Comparison of ENCODE assay signal across 28 mouse cellular contexts in the genomic region with DNA sequence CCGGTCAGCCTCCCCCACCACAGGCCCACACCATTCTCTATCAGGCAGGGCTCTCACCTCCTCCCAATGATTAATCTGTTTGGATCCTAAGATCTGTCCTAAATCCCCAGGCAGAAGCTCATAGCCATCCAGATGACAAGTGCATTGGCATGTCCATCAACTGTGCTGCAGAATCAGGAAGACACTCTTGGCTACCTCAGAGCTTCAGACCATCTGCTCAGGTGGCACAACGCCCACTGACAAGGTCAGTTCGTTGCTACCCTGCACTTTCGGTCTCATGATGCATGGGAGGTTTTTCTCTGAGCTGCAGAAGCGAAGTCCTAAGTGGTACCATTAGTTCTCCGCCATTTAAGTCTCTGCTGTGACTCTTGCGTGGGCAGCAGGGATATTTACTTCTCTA. TPM values are rescaled to one million over a fixed set of nuclear protein-coding genes. Genes with fewer than 3 reads are reported as not detected.
DNase-seq lines count a peak whose midpoint lies in the region; ATAC-seq and TF ChIP-seq lines count a peak whose summit lies in the region.
"Had no signal": no experiment of that assay in that cellular context is flagged by ENCODE, and none has a peak within 500 bp of the region (broad histone marks: within the 10 kb centered on the region; RNA-seq: fewer than 3 reads in every experiment).

No protein-coding gene starts in this region.

- TF ChIP-seq CTCF in hindbrain, postnatal 0 days (IDR thresholded peaks at IDR 0.05; ENCODE audit: low read depth), result no peak

- H3K9ac ChIP-seq in hindbrain, postnatal 0 days (replicated peaks; ENCODE audit: low read length), result no peak overlapping the region
- no peak overlapping the region for H3K9ac ChIP-seq in hindbrain, embryonic 16.5 days (ENCODE audit: low read depth, low read length)
- H3K9ac ChIP-seq: forebrain, embryonic 12.5 days; forebrain, postnatal 0 days; heart, embryonic 12.5 days; hindbrain, embryonic 13.5 days; liver, embryonic 14.5 days; neural tube, embryonic 15.5 days had no signal

- no peaks in the 10 kb centered on the region for H3K27me3 ChIP-seq in hindbrain, postnatal 0 days (ENCODE audit: insufficient read depth, low read length)
- H3K27me3 ChIP-seq in hindbrain, embryonic 16.5 days (replicated peaks; ENCODE audit: control insufficient read depth, insufficient read depth, low read length), result 0 out of 2 replicates have a peak, but pooled peaks cover 2% of the 10 kb centered on the region
- peaks cover 8% of the 10 kb centered on the region; the same call in 1 of the 2 replicates for H3K27me3 ChIP-seq in heart, embryonic 10.5 days (ENCODE audit: insufficient read depth, poor library complexity, severe bottlenecking)
- H3K27me3 ChIP-seq: forebrain, embryonic 12.5 days; neural tube, embryonic 15.5 days had no signal

- no peak overlapping the region for H3K4me2 ChIP-seq in hindbrain, postnatal 0 days (ENCODE audit: low read depth, low read length)
- no peak overlapping the region for H3K4me2 ChIP-seq in hindbrain, embryonic 16.5 days (ENCODE audit: low read length)
- H3K4me2 ChIP-seq: forebrain, embryonic 12.5 days; heart, embryonic 12.5 days; hindbrain, embryonic 13.5 days; neural tube, embryonic 15.5 days had no signal

- no peaks in the 10 kb centered on the region for H3K9me3 ChIP-seq in hindbrain, postnatal 0 days (ENCODE audit: low read length)
- H3K9me3 ChIP-seq in hindbrain, embryonic 16.5 days (ENCODE audit: control insufficient read depth, low read length), result no peaks in the 10 kb centered on the region
- no peaks in the 10 kb centered on the region for H3K9me3 ChIP-seq in heart, embryonic 10.5 days
- H3K9me3 ChIP-seq: forebrain, embryonic 12.5 days; G1E; heart, embryonic 12.5 days; hindbrain, embryonic 13.5 days; neural tube, embryonic 15.5 days had no signal

- no peak overlapping the region for H3K27ac ChIP-seq in hindbrain, postnatal 0 days
- no peak overlapping the region for H3K27ac ChIP-seq in hindbrain, embryonic 16.5 days (ENCODE audit: low read depth, low read length)
- no peak overlapping the region for H3K27ac ChIP-seq in heart, embryonic 10.5 days
- H3K27ac ChIP-seq: forebrain, embryonic 12.5 days; hindbrain, embryonic 13.5 days; liver, embryonic 14.5 days; neural tube, embryonic 15.5 days had no signal

- DNase-seq in hindbrain, postnatal 0 days (ENCODE audit: low spot score), result peak; percentile 45
- peak; percentile 88 for DNase-seq in cerebellum, adult 8-10 months
- peak; percentile 95 for DNase-seq in cerebellum, postnatal 25 days
- DNase-seq in adrenal gland, adult 8-10 months, result no peak
- DNase-seq in heart, embryonic 10.5 days (ENCODE audit: low spot score), result no peak
- DNase-seq: adrenal gland, postnatal 14 days; forebrain, postnatal 0 days; heart, postnatal 4 days; kidney, adult 18-20 months; kidney, postnatal 4 days; layer of hippocampus, postnatal 36 days; liver; lung, adult 2 months; lung, postnatal 14 days; midbrain, embryonic 14.5 days; retina, postnatal 1 day; right cerebral cortex, postnatal 14 days; thymus, postnatal 4 days had no signal

- 79% methylated on average over 7 of the region's 7 CpGs for WGBS in hindbrain, postnatal 0 days
- 87% methylated on average over 7 of the region's 7 CpGs for WGBS in hindbrain, embryonic 16.5 days
- 79% methylated on average over 7 of the region's 7 CpGs for WGBS in heart, embryonic 10.5 days

- H3K4me1 ChIP-seq in hindbrain, postnatal 0 days (ENCODE audit: insufficient read depth, low read length), result peaks cover 26% of the 10 kb centered on the region
- peaks cover 22% of the 10 kb centered on the region for H3K4me1 ChIP-seq in hindbrain, embryonic 16.5 days (ENCODE audit: control insufficient read depth, insufficient read depth, low read depth, low read length)
- peaks cover 25% of the 10 kb centered on the region for H3K4me1 ChIP-seq in heart, embryonic 10.5 days

- 0 out of 2 replicates have a peak, but pooled peaks have one; percentile 9 for ATAC-seq in hindbrain, postnatal 0 days
- no peak for ATAC-seq in hindbrain, embryonic 16.5 days
- ATAC-seq in cerebellum, adult (ENCODE audit: insufficient number of reproducible peaks, low FRiP score, low TSS enrichment), result peak; percentile 73
- ATAC-seq: forebrain, postnatal 0 days; inflammation-experienced regulatory T-cells, adult 6 months had no signal

- no peak overlapping the region for H3K4me3 ChIP-seq in hindbrain, postnatal 0 days (ENCODE audit: low read length)
- H3K4me3 ChIP-seq in hindbrain, embryonic 16.5 days (ENCODE audit: low read length), result no peak overlapping the region
- H3K4me3 ChIP-seq in heart, embryonic 10.5 days, result no peak overlapping the region
- H3K4me3 ChIP-seq: erythroblast, embryonic 14.5 days; forebrain, embryonic 12.5 days; heart, embryonic 12.5 days; hindbrain, embryonic 13.5 days; neural tube, embryonic 15.5 days had no signal

- no peaks in the 10 kb centered on the region for H3K36me3 ChIP-seq in hindbrain, postnatal 0 days (ENCODE audit: insufficient read depth, low read length)
- no peaks in the 10 kb centered on the region for H3K36me3 ChIP-seq in hindbrain, embryonic 16.5 days (ENCODE audit: control insufficient read depth, insufficient read depth, low read length)
- peaks cover 10% of the 10 kb centered on the region; the same call in 1 of the 2 replicates for H3K36me3 ChIP-seq in heart, embryonic 10.5 days
- H3K36me3 ChIP-seq: forebrain, embryonic 12.5 days; neural tube, embryonic 15.5 days had no signal

RNA-seq across cellular contexts. Expression of a gene that starts 1.7 kb away (rescaled TPM):
- 28.6 and 30.8 TPM in 2 replicates for total RNA-seq in hindbrain, postnatal 0 days (2014; rRNA removed)
- polyA plus RNA-seq in hindbrain, postnatal 0 days (2015; fragmentation: Nextera tagmentation; extraction: Ambion mirVana), result 18.1 and 18.4 TPM in 2 replicates
- 20.9 and 25.0 TPM in 2 replicates for polyA plus RNA-seq in hindbrain, embryonic 16.5 days (2015; fragmentation: Nextera tagmentation; extraction: Ambion mirVana)
- total RNA-seq in adrenal gland, adult 8-10 months (2022), result 10 to 100 TPM; 34.7 to 44.4 (median 43.2) TPM
- polyA plus RNA-seq in heart, embryonic 10.5 days (2016; fragmentation: Nextera tagmentation; extraction: Ambion mirVana), result 18.1 and 20.2 TPM in 2 replicates

Comparison
In these comparisons a context has a peak if more than half of its experiments do, and no peak if none do; other contexts are left out.
1. DNase-seq: peak in hindbrain, postnatal 0 days (single experiment), cerebellum, adult 8-10 months (single experiment) and cerebellum, postnatal 25 days (2 of 2); none in adrenal gland, adult 8-10 months (single experiment) and heart, embryonic 10.5 days (single experiment).